Mouse (Mus musculus): ENCODE results near the gene Ifih1.

Gene Ifih1

GRCm38 (mm10) chr2:62548104-62548503 is 98.0 kb downstream of the Ifih1 start:
- DNase-seq: no peak
